Mouse (Mus musculus) kidney, postnatal 25 days (tissue): ENCODE measurements around the gene Gad2.
"Not testable (repeated sequence)": the region's sequence is repeated elsewhere in the genome, so short reads cannot be mapped to it uniquely, and the experiment has no call there.

Source experiments
- DNase-seq, 2 experiments: peaks; one replicate each; pipeline ENCODE4 v3.0.0; 2021; ENCODE audit warnings: mixed read lengths in 2 of 2

Gene Gad2

DNA sequence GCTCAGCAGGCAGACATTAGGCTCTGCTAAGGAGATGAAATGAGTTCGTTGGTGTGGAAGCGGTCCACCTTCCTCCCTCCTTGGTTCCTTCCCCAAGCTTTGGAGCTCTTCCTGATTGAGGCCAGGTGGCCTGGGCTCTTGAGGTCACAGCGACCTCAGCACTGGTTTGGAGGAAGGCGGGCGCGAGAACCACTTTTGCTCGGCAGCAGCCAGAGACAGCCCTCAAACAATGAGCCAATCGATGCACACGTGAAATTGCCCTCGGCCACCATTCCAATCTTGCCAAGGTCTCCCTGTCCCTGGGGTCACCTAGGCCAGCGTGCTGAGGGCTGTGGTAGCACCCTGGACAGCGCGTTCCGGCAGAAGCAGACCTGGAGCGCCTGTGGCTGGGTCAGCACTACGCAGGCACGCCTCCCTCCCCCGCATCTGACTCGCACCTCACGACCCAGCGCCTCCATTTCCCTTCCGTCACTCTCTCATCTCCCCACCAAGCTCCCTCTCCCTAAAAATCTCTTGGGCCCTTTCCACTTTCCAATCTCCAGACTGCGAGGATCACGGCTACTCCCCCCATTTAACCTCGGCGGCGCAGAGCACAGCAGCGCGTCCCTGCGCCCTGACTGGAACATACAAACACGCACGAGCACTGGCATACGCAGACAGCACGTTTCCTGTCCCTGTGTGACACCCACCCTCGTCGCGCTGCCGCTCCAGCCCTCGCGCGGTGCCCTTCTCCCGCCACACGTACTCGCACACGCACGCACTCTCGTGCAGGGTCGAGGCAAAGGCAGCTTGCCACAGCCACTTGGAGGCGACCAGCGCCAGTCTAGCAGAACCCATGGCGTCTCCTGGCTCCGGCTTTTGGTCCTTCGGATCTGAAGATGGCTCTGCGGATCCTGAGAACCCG lies at the start of gene Gad2:
Gad2 (plus strand) TSS at position 378 of the 904 bp plus-strand sequence.
- DNase-seq, result peak; percentile 21 to 55

DNA sequence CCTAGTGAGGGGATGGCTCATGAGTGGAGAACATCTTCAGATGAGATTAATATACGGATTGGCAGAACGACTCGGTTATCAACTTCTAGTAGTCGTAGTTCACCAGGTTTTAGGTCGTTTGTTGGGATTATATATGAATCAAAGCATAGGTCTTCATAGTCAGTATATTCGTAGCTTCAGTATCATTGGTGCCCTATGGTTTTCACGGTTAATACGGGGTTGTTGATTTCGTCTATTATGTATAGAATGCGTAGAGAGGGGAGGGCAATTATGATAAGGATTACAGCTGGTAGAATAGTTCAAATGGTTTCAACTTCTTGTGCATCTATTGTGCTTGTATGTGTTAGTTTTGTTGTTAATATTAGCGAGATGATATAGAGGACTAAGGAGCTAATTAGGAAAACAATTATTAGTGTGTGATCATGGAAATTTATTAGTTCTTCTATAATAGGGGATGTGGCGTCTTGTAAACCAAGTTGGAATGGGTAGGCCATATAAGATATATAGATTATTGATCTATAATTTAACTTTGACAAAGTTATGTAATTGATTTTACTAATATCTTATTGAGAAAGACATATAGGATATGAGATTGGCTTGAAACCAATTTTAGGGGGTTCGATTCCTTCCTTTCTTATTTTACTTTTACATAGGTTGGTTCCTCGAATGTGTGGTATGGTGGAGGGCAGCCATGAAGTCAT lies 34.4 kb upstream of the Gad2 start:
- DNase-seq, result peak in 1 of 2 experiments; percentile 35

DNA sequence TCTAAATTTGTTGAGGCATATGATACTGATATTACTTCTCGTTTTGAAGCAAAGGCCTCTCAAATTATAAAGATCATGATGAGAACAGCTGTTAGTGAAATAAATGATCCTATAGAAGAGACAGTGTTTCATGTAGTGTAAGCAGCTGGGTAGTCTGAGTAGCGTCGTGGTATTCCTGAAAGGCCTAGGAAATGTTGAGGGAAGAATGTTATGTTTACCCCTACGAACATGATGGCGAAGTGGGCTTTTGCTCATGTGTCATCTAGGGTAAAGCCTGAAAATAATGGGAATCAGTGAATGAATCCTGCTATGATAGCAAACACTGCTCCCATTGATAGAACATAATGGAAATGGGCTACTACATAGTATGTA lies 33.8 kb upstream of the Gad2 start:
- DNase-seq, result peak in 1 of 2 experiments; percentile 50

DNA sequence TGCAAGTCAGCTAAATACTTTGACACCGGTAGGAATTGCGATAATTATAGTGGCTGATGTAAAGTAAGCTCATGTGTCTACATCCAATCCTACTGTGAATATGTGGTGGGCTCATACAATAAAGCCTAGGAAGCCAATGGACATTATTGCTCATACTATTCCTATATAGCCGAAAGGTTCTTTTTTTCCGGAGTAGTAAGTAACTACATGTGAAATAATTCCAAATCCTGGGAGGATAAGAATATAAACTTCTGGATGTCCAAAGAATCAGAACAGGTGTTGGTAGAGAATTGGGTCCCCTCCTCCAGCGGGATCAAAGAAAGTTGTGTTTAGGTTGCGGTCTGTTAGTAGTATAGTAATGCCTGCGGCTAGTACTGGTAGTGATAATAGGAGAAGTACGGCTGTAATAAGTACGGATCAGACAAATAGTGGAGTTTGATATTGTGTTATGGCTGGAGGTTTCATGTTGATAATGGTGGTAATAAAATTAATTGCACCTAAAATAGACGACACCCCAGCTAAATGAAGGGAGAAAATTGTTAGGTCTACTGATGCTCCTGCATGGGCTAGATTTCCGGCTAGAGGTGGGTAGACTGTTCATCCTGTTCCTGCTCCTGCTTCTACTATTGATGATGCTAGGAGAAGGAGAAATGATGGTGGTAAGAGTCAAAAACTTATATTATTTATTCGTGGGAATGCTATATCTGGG lies 33.2 kb upstream of the Gad2 start:
- DNase-seq, result peak in 1 of 2 experiments; percentile 36

DNA sequence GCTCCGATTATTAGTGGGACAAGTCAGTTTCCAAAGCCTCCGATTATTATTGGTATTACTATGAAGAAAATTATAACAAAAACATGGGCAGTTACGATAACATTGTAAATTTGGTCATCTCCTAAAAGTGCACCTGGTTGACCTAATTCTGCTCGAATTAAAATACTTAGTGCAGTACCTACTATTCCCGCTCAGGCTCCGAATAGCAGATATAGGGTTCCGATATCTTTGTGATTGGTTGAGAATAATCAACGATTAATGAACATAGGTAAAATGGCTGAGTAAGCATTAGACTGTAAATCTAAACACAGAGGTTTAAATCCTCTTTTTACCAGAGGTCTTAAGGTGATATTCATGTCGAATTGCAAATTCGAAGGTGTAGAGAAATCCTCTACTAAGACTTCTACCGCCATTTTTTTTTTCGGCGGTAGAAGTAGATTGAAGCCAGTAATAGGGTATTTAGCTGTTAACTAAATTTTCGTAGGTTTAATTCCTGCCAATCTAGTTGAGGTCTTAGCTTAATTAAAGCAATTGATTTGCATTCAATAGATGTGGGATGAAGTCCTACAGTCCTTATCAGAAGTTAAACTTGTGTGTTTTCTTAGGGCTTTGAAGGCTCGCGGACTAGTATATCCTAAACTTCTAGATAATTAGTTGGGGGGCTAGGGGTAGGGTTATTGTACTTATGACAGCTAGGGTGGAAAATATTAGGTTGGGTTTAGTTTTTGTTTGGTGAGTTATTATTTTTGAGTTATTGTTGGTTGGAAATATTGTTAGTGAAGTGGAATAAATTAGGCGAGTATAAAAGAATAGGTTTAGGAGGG lies 32.4 kb upstream of the Gad2 start:
- not testable (repeated sequence) for DNase-seq

DNA sequence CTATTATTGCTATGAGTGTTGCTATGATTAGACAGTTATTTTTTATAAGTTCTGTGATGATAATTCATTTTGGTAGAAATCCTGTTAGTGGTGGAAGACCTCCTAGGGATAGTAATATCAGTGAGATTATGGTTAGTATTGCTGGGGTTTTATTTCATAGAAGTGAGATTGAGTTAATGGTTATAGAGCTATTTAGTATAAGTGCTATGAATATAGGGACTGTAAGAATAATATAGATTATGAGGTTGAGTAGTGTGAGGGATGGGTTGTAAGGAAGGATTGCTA lies 31.9 kb upstream of the Gad2 start:
- peak in 1 of 2 experiments; percentile 32 for DNase-seq

DNA sequence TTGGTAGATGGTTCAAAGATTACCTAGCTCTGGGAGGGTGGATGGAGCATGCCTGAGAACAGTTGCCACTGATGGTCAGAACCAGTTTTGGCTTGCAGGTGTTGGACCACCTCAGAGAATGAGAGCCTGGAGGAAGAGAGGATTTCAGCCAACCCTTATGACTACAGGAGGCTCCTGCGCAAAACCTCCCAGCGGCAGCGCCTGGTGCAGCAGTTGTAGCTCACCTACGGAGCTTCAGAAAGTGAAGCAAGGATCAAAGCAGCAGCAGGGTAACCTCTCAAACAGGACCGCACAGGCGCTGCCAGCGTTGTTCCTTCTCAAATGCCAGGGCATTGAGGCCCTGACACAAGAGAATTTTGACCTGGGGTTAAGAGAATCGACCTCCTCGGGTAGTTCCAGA lies 4.1 kb upstream of the Gad2 start:
- no peak for DNase-seq

DNA sequence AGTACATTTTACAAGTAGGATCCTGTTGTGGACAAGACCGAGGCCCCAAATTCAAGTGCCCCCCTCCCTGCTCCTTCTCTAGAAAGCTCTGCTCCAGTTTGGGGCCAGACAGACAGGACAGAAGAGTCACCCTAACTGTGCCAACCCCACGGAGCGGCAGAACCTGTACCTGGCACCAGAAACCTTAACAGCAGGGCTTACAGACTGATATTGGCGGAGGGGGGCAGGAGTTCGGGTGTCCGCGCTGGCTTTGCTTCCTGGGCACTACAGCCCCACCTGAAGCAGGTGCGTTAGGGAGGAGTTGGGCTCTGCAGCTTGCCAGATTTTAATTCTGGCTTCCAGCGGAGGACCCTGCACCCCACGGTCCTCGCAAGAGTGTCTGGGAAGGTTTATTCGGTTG lies 2.6 kb upstream of the Gad2 start:
- DNase-seq, result no peak

DNA sequence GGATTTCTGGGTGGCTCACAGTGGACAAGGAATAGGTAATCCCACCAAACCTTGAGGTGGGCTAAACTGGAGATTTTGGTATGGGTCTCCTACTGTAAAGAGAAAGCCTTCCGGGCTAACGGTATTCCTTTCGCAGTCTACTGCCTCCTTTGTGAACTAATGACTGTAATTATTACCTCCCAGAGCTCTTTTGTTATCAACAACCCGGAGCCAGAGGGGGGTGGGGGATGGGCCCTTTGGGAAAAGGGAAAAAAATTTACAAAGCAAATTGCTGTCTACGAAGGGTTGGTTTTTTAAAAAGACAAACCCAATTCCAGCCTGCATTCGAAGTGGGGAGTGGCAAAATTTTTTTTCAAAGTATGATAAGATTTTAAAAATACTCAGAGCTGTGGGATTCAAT lies 2.0 kb upstream of the Gad2 start:
- DNase-seq, result no peak

DNA sequence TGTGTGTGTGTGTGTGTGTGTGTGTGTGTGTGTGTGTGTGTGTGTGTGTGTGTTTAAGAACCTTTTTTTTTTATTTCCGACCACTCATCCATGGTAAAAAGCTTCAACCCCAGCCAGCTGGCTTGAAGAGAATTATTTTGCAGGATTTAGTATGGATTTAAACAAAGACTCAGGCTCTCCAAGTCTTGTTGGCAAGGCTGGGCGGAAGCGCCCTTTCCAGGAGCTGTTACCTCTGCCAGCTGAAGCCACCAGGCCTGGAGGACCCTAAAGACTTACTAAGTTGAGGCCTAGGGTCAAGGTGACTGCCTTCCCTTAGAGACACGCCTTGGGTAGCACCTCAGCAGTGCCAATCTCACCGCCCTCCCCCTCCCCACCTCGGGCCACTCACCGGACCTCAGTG lies 1.5 kb upstream of the Gad2 start:
- no peak for DNase-seq

- no peak for DNase-seq
Measured at GRCm38 (mm10) chr2:22620978-22621827, 802 bp upstream of the Gad2 start.

GRCm38 (mm10) chr2:22623111-22624070 lies 1.4 kb downstream of the Gad2 start:
- peak; percentile 2 to 39 for DNase-seq

GRCm38 (mm10) chr2:22624188-22624975 lies 2.4 kb downstream of the Gad2 start:
- DNase-seq, result no peak

GRCm38 (mm10) chr2:22625096-22625960 lies 3.3 kb downstream of the Gad2 start:
- no peak for DNase-seq

DNA sequence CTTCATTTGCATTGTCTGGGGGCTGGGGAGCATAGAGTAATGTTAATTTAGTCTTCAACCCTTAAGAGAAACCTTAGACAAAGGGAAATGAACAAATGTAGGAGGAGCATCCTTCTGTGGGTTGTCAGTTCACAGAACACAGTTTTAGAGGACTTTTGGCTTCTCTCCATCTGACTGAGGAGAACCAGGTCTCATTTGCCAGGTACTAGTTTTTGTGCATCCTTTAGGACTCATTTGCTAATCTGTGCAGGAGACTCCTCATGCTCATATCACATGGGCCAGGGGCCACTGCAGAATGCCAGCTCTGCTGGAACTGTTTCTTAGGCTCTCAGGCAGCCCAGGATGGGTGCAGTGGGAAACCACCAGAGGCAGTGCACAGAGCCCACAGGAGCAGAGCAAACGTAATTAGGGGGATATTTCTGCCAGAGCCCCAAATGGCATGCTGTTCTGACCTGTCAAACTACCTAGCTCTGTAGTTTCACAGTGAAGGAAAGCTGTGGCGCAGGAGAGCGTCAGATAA lies 5.2 kb downstream of the Gad2 start:
- DNase-seq, result no peak

DNA sequence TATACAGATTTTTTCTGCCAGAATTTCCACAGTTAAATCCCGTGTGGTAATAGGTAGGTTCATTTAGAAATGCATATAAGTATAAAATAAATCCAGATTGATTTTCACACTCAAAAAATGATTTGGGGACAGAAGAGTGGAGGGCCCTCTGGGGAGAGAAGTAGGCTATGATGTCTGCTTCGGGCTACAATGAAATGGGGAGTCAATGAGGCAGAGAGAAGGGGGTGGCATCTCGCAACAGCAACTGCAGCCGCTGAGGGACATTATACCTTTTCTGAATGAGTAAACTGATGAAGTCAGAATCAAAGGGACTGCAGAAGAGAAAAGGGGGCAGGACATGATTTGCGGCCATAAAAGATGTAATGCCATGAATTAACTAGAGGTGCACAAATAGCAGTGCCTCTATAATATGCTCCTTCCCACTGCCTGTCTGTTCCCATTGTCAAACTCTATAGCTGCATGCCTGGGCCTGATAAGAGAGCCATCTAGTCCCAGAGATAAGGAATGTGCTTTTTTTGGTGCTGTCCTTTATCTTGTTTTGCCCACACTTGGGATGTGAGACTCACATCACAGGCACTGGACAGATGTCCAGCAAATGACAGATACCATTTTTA lies 5.9 kb downstream of the Gad2 start:
- no peak for DNase-seq

GRCm38 (mm10) chr2:22634766-22635165 lies 12.8 kb downstream of the Gad2 start:
- peak in 1 of 2 experiments; percentile 24 for DNase-seq

DNA sequence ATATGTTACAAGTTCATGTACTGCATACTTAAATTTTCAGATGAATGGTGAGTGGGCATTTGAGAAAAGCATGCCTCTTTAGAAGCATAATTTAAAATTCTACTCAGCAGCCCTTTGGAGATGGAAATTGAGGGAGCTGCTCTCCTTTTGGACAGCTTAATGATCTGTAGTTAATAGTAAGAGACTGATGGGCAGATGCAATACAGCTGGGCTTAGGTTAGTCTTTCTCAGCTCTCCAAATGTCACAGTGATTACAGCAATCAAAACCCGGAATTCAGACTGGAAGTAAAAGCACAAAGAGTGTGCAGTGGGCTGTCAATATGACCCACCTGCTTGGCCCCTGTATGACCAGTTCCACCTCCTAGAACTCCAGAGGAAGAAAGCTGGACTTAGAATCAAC lies 24.1 kb downstream of the Gad2 start:
- no peak for DNase-seq
